Mouse (Mus musculus): ENCODE measurements around the gene Cs. TPM values are rescaled to one million over a fixed set of nuclear protein-coding genes. Genes with fewer than 3 reads are reported as not detected.

Cs gene
- polyA plus RNA-seq, 1 experiment from 2014 or later = 183 TPM

DNA sequence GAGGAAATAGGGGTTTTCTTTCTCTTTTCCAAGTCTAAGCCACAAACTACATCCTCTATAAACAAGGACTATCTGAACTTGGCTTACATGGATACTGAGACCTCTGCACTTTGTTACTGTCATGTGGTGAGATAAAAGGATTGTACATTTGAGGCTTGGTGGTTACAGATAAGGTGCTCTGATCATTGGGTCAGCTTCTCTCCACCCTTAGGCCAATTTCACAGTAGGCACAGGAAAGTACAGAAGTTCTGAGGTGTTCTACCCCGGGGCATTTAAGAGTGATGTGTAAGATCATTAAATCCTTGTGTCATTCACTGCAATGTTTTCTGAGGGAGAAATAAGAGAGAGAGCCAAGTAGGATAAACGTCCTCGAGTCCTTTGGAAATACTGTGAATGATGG, 937 bp upstream of the Cs start:
- Histone ChIP-seq H3K9me3 (no peaks in the 10 kb centered on the region), H3K27ac (no peak overlapping the region), H3K36me3 (no peaks in the 10 kb centered on the region), H3K9ac (no peak overlapping the region), H3K27me3 (no peaks in the 10 kb centered on the region), H3K4me1 (peaks cover 15% of the 10 kb centered on the region), H3K4me2 (peak overlapping the region; percentile 70), H3K4me3 (peak overlapping the region; percentile 79)
- ATAC-seq (ENCODE audit: borderline replicate concordance, extremely low read depth, low FRiP score, low TSS enrichment) = no peak
- WGBS = 77% methylated on average over 3 of the region's 3 CpGs

DNA sequence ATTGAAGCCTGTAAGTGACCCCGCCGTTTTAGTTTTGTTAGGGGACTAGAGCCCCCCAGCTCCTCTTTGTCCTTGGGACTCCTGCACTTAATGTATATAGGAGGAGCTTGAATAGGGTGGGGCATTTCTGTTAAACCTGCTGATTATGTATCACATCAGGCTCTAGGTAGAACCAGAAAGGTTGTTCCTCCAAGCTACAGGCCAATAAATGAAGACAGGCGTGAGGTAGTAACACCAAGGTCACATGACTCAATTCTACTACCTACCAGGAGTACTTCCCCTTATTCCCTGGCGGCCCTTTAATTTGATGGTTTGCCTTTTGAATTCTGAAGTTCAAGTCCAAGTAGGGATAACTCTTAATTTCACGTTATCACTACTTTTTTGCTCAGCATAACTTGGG, 881 bp downstream of the Cs start:
- Histone ChIP-seq H3K4me1 (peaks cover 15% of the 10 kb centered on the region), H3K9me3 (no peaks in the 10 kb centered on the region), H3K36me3 (no peaks in the 10 kb centered on the region), H3K27ac (peak overlapping the region; percentile 88), H3K27me3 (no peaks in the 10 kb centered on the region), H3K4me2 (peak overlapping the region; percentile 64), H3K9ac (peak overlapping the region; percentile 76), H3K4me3 (peak overlapping the region; percentile 79)
- WGBS = 18% methylated on average over 5 of the region's 5 CpGs
- ATAC-seq (ENCODE audit: borderline replicate concordance, extremely low read depth, low FRiP score, low TSS enrichment) = 0 out of 2 replicates have a peak, but pooled peaks have one; percentile 0

DNA sequence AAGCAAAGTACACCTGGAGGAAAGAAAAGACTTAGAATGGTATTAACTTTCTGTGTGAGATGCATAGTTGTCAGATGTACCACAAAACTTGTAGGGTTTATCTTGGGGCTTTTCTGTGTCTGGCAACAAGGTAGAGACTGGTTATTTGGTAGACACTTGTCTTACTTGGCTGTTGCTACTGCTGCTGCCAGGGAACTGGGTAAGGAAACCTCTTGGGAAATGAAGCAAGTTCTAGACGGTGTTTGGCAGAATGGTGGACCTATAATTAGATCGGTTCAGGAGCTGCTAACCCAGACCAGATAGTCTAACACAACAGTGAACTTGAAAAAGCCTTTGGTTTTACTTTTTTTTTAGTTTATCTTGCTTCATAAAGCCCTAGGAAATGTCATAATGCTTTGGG, 1.4 kb downstream of the Cs start:
- H3K4me2 ChIP-seq = peak overlapping the region; percentile 64
- H3K9ac ChIP-seq = peak overlapping the region; percentile 76; the same call in 1 of the 2 replicates
- no peaks in the 10 kb centered on the region for H3K27me3 ChIP-seq
- WGBS = 58% methylated on average over 2 of the region's 2 CpGs
- H3K27ac ChIP-seq = no peak overlapping the region
- peaks cover 15% of the 10 kb centered on the region for H3K4me1 ChIP-seq
- H3K4me3 ChIP-seq = peak overlapping the region; percentile 79
- no peak for ATAC-seq (ENCODE audit: borderline replicate concordance, extremely low read depth, low FRiP score, low TSS enrichment)
- no peaks in the 10 kb centered on the region for H3K36me3 ChIP-seq
- H3K9me3 ChIP-seq = no peaks in the 10 kb centered on the region

DNA sequence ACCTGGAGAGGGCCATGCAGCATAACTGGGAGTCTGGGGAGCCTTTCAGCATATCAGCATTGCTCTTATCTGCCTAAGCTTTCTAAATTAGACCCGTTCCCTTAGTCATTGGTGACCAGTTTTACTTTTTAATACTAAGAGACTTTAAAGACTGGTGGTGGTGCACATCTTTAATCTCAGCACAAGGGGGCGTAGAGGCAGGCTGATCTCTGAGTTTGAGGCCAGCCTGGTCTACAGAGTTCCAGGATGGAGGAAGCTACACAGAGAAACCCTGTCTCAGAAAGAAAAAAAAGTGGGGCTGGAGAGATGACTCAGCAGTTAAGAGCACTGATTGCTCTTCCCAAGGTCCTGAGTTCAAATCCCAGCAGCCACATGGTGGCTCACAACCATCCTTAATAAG, 2.7 kb downstream of the Cs start:
- Histone ChIP-seq H3K27me3 (no peaks in the 10 kb centered on the region), H3K36me3 (no peaks in the 10 kb centered on the region), H3K4me1 (peaks cover 26% of the 10 kb centered on the region), H3K9me3 (no peaks in the 10 kb centered on the region), H3K9ac (no peak overlapping the region), H3K27ac (no peak overlapping the region), H3K4me3 (no peak overlapping the region), H3K4me2 (no peak overlapping the region)
- 81% methylated on average over 2 of the region's 2 CpGs for WGBS
- ATAC-seq (ENCODE audit: borderline replicate concordance, extremely low read depth, low FRiP score, low TSS enrichment) = no peak

DNA sequence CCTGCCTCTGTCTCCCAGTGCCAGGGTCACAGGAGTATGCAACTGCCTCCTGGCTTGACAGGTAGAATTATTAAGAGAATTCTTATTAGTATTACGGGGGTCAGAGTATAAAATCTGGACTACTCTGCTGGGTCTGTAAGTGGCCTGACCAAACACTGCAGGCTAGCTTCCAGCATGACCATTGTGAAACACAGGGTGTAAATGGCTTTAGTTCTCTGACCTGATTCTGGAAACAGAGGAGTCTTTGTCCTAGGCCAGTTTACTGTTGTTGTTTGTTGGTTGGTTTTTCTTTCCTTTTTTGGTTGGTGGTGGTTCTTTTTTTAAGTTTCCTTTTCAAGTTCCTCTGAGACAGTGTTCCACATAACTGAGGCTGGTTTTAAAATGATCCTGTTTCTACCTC, 5.9 kb downstream of the Cs start:
- 79% methylated on average over 1 of the region's 1 CpGs for WGBS
- Histone ChIP-seq H3K4me3 (no peak overlapping the region), H3K4me1 (peaks cover 30% of the 10 kb centered on the region), H3K9ac (no peak overlapping the region), H3K36me3 (no peaks in the 10 kb centered on the region), H3K27ac (no peak overlapping the region), H3K27me3 (no peaks in the 10 kb centered on the region), H3K9me3 (no peaks in the 10 kb centered on the region), H3K4me2 (no peak overlapping the region)
- ATAC-seq (ENCODE audit: borderline replicate concordance, extremely low read depth, low FRiP score, low TSS enrichment) = no peak

DNA sequence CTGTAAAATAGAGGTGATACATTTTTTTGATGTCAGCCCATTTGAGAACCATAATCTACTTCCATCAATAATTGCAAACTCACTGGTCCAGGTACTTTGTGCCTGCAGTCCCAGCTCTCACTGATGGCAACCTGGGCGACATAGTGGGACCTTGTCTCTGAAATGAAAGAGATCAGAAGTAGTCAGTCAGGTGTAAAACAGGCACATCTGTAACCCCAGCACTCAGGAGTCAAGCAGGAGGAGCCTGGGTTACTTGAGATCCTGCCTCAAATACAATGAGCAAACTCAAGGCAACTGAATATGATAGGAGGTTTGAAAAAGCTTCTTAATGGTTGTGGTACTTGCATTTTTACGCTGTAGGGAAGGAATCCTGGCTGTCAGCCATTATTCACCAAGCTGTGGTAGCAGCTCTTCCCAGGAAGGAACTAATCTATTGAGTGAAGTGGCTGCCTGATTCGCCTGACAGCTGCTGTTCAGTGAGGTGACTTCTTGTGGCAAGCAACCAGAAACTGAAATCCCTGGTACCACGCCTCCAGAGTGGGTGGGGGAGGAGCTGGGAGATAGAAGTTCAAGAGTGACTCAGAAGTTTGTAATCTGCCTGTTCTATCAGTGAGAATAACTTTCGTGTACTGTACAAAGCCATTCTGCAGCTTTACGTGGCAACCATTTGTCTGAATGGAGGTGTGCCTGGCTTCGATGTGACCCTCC, 7.2 kb downstream of the Cs start:
- peak overlapping the region; percentile 30 for H3K4me2 ChIP-seq
- H3K36me3 ChIP-seq = 0 out of 2 replicates have a peak, but pooled peaks cover 2% of the 10 kb centered on the region
- peaks cover 21% of the 10 kb centered on the region for H3K4me1 ChIP-seq
- H3K9ac ChIP-seq = no peak overlapping the region
- no peaks in the 10 kb centered on the region for H3K27me3 ChIP-seq
- no peaks in the 10 kb centered on the region for H3K9me3 ChIP-seq
- peak overlapping the region; percentile 9; the same call in 1 of the 2 replicates for H3K4me3 ChIP-seq
- peak; percentile 89 for ATAC-seq (ENCODE audit: borderline replicate concordance, extremely low read depth, low FRiP score, low TSS enrichment)
- whole genome bisulfite sequencing = 9% methylated on average over 7 of the region's 7 CpGs
- peak overlapping the region; percentile 83 for H3K27ac ChIP-seq

DNA sequence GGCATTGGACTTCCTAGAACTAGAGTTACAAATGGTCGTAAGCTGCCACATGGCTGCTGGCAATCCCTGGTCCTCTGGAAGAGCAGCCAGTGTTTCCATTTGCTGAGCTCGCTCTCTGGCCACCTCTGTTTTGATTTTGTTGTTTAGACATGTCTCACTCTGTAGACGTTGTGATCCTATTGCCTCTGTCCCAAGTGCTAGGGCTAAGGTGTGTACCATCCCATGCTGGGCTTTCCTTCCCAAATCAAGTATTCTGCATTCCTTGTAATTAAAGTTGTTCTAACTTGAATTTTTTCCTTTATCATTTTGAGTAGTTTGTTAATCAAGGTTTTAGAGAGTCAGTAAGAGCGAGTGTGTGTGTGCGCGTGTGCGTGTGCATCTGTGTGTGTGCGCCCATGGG, 10.0 kb downstream of the Cs start:
- no peak overlapping the region for H3K4me3 ChIP-seq
- no peak overlapping the region for H3K9ac ChIP-seq
- H3K9me3 ChIP-seq = no peaks in the 10 kb centered on the region
- WGBS = 84% methylated on average over 8 of the region's 8 CpGs
- peaks cover 21% of the 10 kb centered on the region for H3K4me1 ChIP-seq
- H3K27me3 ChIP-seq = no peaks in the 10 kb centered on the region
- H3K36me3 ChIP-seq = peaks cover 26% of the 10 kb centered on the region
- ATAC-seq (ENCODE audit: borderline replicate concordance, extremely low read depth, low FRiP score, low TSS enrichment) = no peak
- no peak overlapping the region for H3K27ac ChIP-seq
- no peak overlapping the region for H3K4me2 ChIP-seq

DNA sequence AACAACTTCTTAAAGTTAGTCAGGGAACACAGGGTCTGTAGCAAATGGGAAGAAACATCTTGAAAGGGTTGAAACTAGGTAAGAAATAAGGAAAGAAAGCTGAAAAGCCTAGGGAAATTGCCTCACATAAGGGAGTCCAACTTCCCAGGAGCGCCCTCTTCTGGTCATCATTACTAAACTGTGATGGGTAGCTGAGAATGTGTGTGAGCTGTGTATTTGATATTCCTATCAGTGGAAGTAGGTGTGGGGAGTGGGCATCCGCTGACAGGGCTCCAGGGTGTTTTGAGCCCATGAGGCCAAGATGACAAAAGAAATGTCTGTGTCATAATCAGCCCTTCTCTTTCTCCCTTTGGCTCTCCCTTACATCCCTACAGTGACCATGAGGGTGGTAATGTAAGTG, 21.3 kb downstream of the Cs start:
- no peak overlapping the region for H3K4me3 ChIP-seq
- no peak overlapping the region for H3K4me2 ChIP-seq
- WGBS = 39% methylated on average over 2 of the region's 2 CpGs
- ATAC-seq (ENCODE audit: borderline replicate concordance, extremely low read depth, low FRiP score, low TSS enrichment) = no peak
- no peak overlapping the region for H3K9ac ChIP-seq
- H3K4me1 ChIP-seq = no peaks in the 10 kb centered on the region
- no peaks in the 10 kb centered on the region for H3K27me3 ChIP-seq
- peaks cover 88% of the 10 kb centered on the region for H3K36me3 ChIP-seq
- no peaks in the 10 kb centered on the region for H3K9me3 ChIP-seq
- H3K27ac ChIP-seq = no peak overlapping the region

DNA sequence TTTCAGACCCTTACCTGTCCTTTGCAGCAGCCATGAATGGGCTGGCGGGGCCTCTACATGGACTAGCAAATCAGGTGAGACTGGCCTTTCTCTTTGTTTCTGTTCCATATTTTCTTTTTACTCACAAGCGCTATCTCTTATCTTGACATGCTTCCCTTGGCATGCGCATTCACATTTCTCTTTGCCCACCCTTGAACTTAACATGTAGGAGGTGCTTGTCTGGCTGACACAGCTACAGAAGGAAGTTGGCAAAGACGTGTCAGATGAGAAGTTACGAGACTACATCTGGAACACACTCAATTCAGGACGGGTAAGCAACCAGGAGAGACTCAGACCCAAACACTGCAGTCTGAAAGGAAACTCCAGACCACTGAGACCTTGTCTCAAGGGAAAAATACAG, 21.7 kb downstream of the Cs start:
- 76% methylated on average over 6 of the region's 6 CpGs for WGBS
- peaks cover 86% of the 10 kb centered on the region for H3K36me3 ChIP-seq
- no peak overlapping the region for H3K4me3 ChIP-seq
- no peak overlapping the region for H3K27ac ChIP-seq
- H3K9ac ChIP-seq = no peak overlapping the region
- H3K4me2 ChIP-seq = no peak overlapping the region
- no peaks in the 10 kb centered on the region for H3K27me3 ChIP-seq
- no peaks in the 10 kb centered on the region for H3K4me1 ChIP-seq
- ATAC-seq (ENCODE audit: borderline replicate concordance, extremely low read depth, low FRiP score, low TSS enrichment) = no peak
- no peaks in the 10 kb centered on the region for H3K9me3 ChIP-seq

DNA sequence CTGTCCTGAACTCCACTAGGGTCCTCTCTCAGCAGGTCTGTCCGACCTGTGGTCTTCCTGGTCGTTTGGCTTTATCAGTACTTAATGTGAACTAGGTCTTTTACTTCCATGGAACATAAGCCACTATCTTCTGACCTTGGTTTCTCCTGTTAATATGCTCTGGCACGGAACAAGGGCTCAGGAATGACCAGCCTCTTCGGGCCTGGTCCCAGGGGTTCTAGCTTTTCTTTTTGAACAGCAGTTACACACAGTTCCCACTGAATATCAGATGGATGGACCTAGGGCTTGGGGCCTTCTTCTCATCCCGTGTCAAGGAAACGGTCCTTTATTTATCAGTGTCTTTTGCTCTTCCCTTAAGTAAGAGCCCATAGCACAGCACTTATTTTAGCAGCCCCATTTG, 24.3 kb downstream of the Cs start:
- ATAC-seq (ENCODE audit: borderline replicate concordance, extremely low read depth, low FRiP score, low TSS enrichment) = no peak
- H3K27ac ChIP-seq = no peak overlapping the region
- H3K9me3 ChIP-seq = no peaks in the 10 kb centered on the region
- no peaks in the 10 kb centered on the region for H3K27me3 ChIP-seq
- peaks cover 77% of the 10 kb centered on the region for H3K36me3 ChIP-seq
- no peak overlapping the region for H3K4me3 ChIP-seq
- no peaks in the 10 kb centered on the region for H3K4me1 ChIP-seq
- H3K9ac ChIP-seq = no peak overlapping the region
- 86% methylated on average over 6 of the region's 6 CpGs for WGBS
- H3K4me2 ChIP-seq = no peak overlapping the region

DNA sequence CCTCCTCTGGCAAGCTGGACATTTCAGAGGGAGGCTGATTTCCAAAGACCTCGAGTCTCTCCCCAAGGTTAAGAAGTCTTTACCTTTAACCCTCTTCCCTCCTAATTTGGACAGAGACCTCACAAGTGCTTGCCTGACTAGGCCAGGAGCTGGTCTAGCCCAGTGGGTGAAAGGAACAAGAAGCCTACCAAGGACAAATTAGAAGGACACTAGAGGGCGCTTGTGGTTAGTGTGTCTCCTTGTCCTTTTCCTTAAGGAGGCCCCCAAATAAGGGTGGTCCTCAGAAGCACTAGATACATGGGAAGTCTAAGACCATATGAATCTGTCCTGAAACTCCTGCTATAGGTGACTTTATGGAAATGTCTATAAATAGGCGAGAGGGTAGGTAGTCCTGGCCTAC, 25.0 kb downstream of the Cs start:
- no peak; the same call in 1 of the 2 replicates for ATAC-seq (ENCODE audit: borderline replicate concordance, extremely low read depth, low FRiP score, low TSS enrichment)

DNA sequence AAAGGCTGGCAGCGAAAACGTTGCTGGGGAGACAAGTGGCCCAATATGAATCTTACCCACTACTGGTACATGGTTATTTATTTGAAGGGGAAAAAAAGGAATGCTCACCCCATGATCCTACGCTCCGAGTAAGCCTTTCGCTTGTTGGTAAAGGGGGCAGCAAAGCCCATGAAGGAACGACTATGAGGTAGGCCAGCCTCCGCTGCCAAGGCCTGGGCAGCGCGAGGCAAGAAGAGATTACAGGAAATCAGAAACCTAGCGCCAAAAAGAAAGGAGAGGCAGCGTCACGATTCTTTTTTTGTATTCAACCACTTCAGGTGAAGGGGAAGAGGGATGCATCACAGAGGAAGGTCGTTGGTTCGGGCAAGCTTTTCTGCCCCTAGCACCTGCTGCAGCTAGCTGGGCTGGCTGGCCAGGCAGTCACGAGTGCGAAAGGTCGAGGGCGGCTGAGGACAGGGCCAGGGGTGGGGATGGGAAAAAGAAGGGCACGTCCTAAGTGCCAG, 30.4 kb downstream of the Cs start:
- Histone ChIP-seq H3K9ac (peak overlapping the region; percentile 74), H3K36me3 (peaks cover 17% of the 10 kb centered on the region), H3K27ac (peak overlapping the region; percentile 97), H3K4me1 (peaks cover 14% of the 10 kb centered on the region), H3K27me3 (no peaks in the 10 kb centered on the region), H3K9me3 (no peaks in the 10 kb centered on the region), H3K4me3 (peak overlapping the region; percentile 70), H3K4me2 (peak overlapping the region; percentile 84)
- 14% methylated on average over 19 of the region's 19 CpGs for WGBS
- ATAC-seq (ENCODE audit: borderline replicate concordance, extremely low read depth, low FRiP score, low TSS enrichment) = no peak

More for the DNA sequence above, 25.0 kb downstream of the Cs start:
- no peak overlapping the region for H3K9ac ChIP-seq
- H3K4me3 ChIP-seq = no peak overlapping the region
- no peaks in the 10 kb centered on the region for H3K27me3 ChIP-seq
- peaks cover 70% of the 10 kb centered on the region for H3K36me3 ChIP-seq
- H3K4me1 ChIP-seq = peaks cover 2% of the 10 kb centered on the region
- H3K27ac ChIP-seq = no peak overlapping the region
- no peaks in the 10 kb centered on the region for H3K9me3 ChIP-seq
- WGBS = 39% methylated on average over 3 of the region's 3 CpGs
- no peak overlapping the region for H3K4me2 ChIP-seq
